Mouse (Mus musculus) liver, embryonic 16.5 days (tissue): Measurements from ENCODE around the gene Hecw1. TPM values are rescaled to one million over a fixed set of nuclear protein-coding genes. Genes with fewer than 3 reads are reported as not detected.
"Not testable (repeated sequence)": the region's sequence is repeated elsewhere in the genome, so short reads cannot be mapped to it uniquely, and the experiment has no call there.

Experiments used
- ATAC-seq: fragments of 200-750 bp; cut with Nextera tagmentation; 2 replicates; pipeline ENCODE4 v1.8.0; 2017; ENCODE audit warnings: low read depth, mild to moderate bottlenecking, moderate number of reproducible peaks, moderate library complexity
- H3K27ac ChIP-seq: fragments of 300-500 bp; sonication (generic); 2 replicates; pipeline ENCODE4 v1.5.1; 2014; ENCODE audit warnings: mild to moderate bottlenecking, low read length
- H3K27me3 ChIP-seq: fragments of 300-500 bp; sonication (generic); 2 replicates; pipeline ENCODE4 v1.6.1; 2014; ENCODE audit warnings: low read depth, low read length, mixed read lengths; ENCODE audit not compliant: control insufficient read depth, insufficient read depth
- H3K36me3 ChIP-seq: fragments of 300-500 bp; sonication (generic); 2 replicates; pipeline ENCODE4 v1.6.1; 2014; ENCODE audit warnings: mild to moderate bottlenecking; ENCODE audit not compliant: control insufficient read depth, insufficient read depth
- H3K4me1 ChIP-seq: fragments of 300-500 bp; sonication (generic); 2 replicates; pipeline ENCODE4 v1.6.1; 2014; ENCODE audit warnings: low read depth, low read length, mixed read lengths; ENCODE audit not compliant: control insufficient read depth
- H3K4me2 ChIP-seq: fragments of 300-500 bp; sonication (generic); 2 replicates; pipeline ENCODE4 v1.6.1; 2014; ENCODE audit warnings: low read depth, low read length, mixed read lengths
- H3K4me3 ChIP-seq: fragments of 300-500 bp; sonication (generic); 2 replicates; pipeline ENCODE4 v1.5.1; 2014; ENCODE audit warnings: low read depth, mild to moderate bottlenecking, low read length
- H3K9ac ChIP-seq: fragments of 300-500 bp; sonication (generic); 2 replicates; pipeline ENCODE4 v1.6.1; 2014; ENCODE audit warnings: low read depth, low read length
- H3K9me3 ChIP-seq: fragments of 300-500 bp; sonication (generic); replicated peaks from 2 replicates; pipeline ENCODE4 v1.6.1; 2016; ENCODE audit warnings: low read length; ENCODE audit not compliant: control insufficient read depth
- WGBS: fragments of 180-500 bp; shearing (Covaris S2); extraction: QIAGEN DNeasy Blood & Tissue Kit; methylation state at CpG from one replicate; pipeline ENCODE4 v1.1.7; 2014; ENCODE audit not compliant: insufficient replicate concordance; 5-methylcytosine and 5-hydroxymethylcytosine counted together
- polyA plus RNA-seq: library from polyadenylated mRNA; unstranded; fragments of >200 nt; fragmentation: Nextera tagmentation; extraction: Ambion mirVana; gene quantifications from 2 replicates; pipeline ENCODE4 v1.2.1, GENCODE M21; 2015

Hecw1 gene
- polyA plus RNA-seq, 1 experiment from 2014 or later: 0.02 TPM

- H3K36me3 ChIP-seq: no peaks in the 10 kb centered on the region
- H3K9ac ChIP-seq: no peak overlapping the region
- no peak overlapping the region for H3K4me3 ChIP-seq
- H3K27ac ChIP-seq: no peak overlapping the region
- WGBS: 26% methylated on average over 2 of the region's 2 CpGs
- no peak overlapping the region for H3K4me2 ChIP-seq
- H3K27me3 ChIP-seq: no peaks in the 10 kb centered on the region
- H3K4me1 ChIP-seq: no peaks in the 10 kb centered on the region
- no peak for ATAC-seq
- H3K9me3 ChIP-seq: no peaks in the 10 kb centered on the region
These were observed 220.1 kb downstream of the Hecw1 start for GRCm38 (mm10) chr13:14302921-14303320.

- ATAC-seq: no peak
- no peak overlapping the region for H3K27ac ChIP-seq
- no peak overlapping the region for H3K4me3 ChIP-seq
- H3K4me1 ChIP-seq: no peaks in the 10 kb centered on the region
- H3K9ac ChIP-seq: no peak overlapping the region
- H3K36me3 ChIP-seq: no peaks in the 10 kb centered on the region
- no peaks in the 10 kb centered on the region for H3K27me3 ChIP-seq
- WGBS: 33% methylated on average over 1 of the region's 1 CpGs
- no peak overlapping the region for H3K4me2 ChIP-seq
- H3K9me3 ChIP-seq: no peaks in the 10 kb centered on the region
These were observed 233.0 kb downstream of the Hecw1 start for GRCm38 (mm10) chr13:14290016-14290415.

GRCm38 (mm10) chr13:14271476-14271875, 251.6 kb downstream of the Hecw1 start:
- no peak overlapping the region for H3K9ac ChIP-seq
- no peak overlapping the region for H3K4me2 ChIP-seq
- no peaks in the 10 kb centered on the region for H3K9me3 ChIP-seq
- no peak overlapping the region for H3K27ac ChIP-seq
- no peak for ATAC-seq
- H3K36me3 ChIP-seq: no peaks in the 10 kb centered on the region
- H3K27me3 ChIP-seq: no peaks in the 10 kb centered on the region
- H3K4me1 ChIP-seq: no peaks in the 10 kb centered on the region
- no peak overlapping the region for H3K4me3 ChIP-seq

- not testable (repeated sequence) for H3K9me3 ChIP-seq, H3K27me3 ChIP-seq, H3K9ac ChIP-seq, H3K4me1 ChIP-seq, H3K4me3 ChIP-seq, H3K36me3 ChIP-seq, H3K27ac ChIP-seq, H3K4me2 ChIP-seq
- 23% methylated on average over 8 of the region's 9 CpGs for WGBS
- peak; percentile 60; the same call in 1 of the 2 replicates for ATAC-seq
These were observed 262.1 kb downstream of the Hecw1 start for GRCm38 (mm10) chr13:14260939-14261338.

GRCm38 (mm10) chr13:14245946-14246345, 277.1 kb downstream of the Hecw1 start:
- Histone ChIP-seq H3K27me3 (no peaks in the 10 kb centered on the region), H3K36me3 (no peaks in the 10 kb centered on the region), H3K27ac (no peak overlapping the region), H3K9me3 (no peaks in the 10 kb centered on the region), H3K9ac (no peak overlapping the region), H3K4me1 (no peaks in the 10 kb centered on the region), H3K4me3 (no peak overlapping the region), H3K4me2 (no peak overlapping the region)
- no peak for ATAC-seq
- 39% methylated on average over 2 of the region's 2 CpGs for WGBS

- no peaks in the 10 kb centered on the region for H3K27me3 ChIP-seq
- ATAC-seq: no peak
- no peaks in the 10 kb centered on the region for H3K4me1 ChIP-seq
- no peak overlapping the region for H3K4me3 ChIP-seq
- 79% methylated on average over 3 of the region's 3 CpGs for WGBS
- no peak overlapping the region for H3K27ac ChIP-seq
- H3K36me3 ChIP-seq: no peaks in the 10 kb centered on the region; the same call in 1 of the 2 replicates
- no peak overlapping the region for H3K4me2 ChIP-seq
- H3K9me3 ChIP-seq: no peaks in the 10 kb centered on the region
- no peak overlapping the region for H3K9ac ChIP-seq
These were observed 343.4 kb downstream of the Hecw1 start for GRCm38 (mm10) chr13:14179669-14180068.

- WGBS: 91% methylated on average over 1 of the region's 1 CpGs
- Histone ChIP-seq H3K4me2 (no peak overlapping the region), H3K27me3 (no peaks in the 10 kb centered on the region), H3K4me1 (no peaks in the 10 kb centered on the region), H3K9me3 (no peaks in the 10 kb centered on the region), H3K27ac (no peak overlapping the region), H3K9ac (no peak overlapping the region), H3K4me3 (no peak overlapping the region), H3K36me3 (no peaks in the 10 kb centered on the region)
- no peak for ATAC-seq
These were observed 345.0 kb downstream of the Hecw1 start for GRCm38 (mm10) chr13:14177989-14178388.

Other genes with a start within 250 kb of the Hecw1 start
- 56.3 and 64.2 TPM in 2 replicates for gene Mrpl32, start 89.9 kb upstream of the Hecw1 start, polyA plus RNA-seq
- gene Psma2, start 90.0 kb upstream of the Hecw1 start, polyA plus RNA-seq: 104 and 115 TPM in 2 replicates
- 8.8 and 9.7 TPM in 2 replicates for gene AW209491, start 106.9 kb upstream of the Hecw1 start, polyA plus RNA-seq